Mouse (Mus musculus) left cerebral cortex, adult 8-10 months (tissue): ENCODE results near the gene 9130019O22Rik. TPM values are rescaled to one million over a fixed set of nuclear protein-coding genes. Genes with fewer than 3 reads are reported as not detected.
"Not testable (repeated sequence)": the region's sequence is repeated elsewhere in the genome, so short reads cannot be mapped to it uniquely, and the experiment has no call there.

Experiments
- DNase-seq, 2 experiments: peaks; one replicate each; pipeline ENCODE4 v3.0.0; 2022; ENCODE audit warnings: low spot score in 2 of 2
- total RNA-seq, 4 experiments: library from RNA; stranded (reverse); gene quantifications; 2 replicates each; pipeline ENCODE4 v1.2.4; 2022

Gene 9130019O22Rik
- total RNA-seq, 4 experiments from 2014 or later: 3.1 to 5.3 (median 4.2) TPM

DNA sequence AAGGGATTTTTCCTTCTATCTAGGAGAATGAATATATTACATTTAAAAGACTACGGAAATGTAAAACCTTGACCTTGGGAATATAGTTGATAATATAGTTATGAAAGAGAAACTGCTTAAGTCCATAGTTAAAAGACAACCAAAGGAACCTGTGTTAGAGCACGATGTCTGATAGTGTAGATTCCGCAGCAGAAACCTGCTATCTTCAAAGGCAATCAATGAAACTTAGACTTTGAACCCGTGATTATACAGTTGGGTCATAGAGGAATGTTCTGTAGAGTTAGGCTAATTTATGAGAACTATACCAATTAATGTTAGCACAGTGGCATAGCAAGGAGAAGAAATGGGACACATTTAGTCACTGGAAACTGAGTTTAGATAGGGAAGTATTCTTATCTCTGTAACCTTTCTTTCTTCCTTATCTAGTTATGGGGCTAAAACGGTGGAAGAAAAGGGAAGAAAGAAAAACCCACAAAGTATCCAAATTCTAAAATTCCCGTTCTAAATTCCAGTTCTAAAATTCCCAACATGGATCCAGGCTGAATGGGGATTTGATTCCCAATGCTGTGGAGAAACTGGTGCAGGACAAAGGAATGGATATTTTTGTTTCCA lies 8.6 kb downstream of the 9130019O22Rik start:
- DNase-seq: no peak

- peak; percentile 92 to 93 for DNase-seq
Measured at GRCm38 (mm10) chr7:127375271-127376245, 11.4 kb downstream of the 9130019O22Rik start, which contains the start of gene Zfp747. Gene Zfp747 (minus strand): TSS chr7:127376050.

DNA sequence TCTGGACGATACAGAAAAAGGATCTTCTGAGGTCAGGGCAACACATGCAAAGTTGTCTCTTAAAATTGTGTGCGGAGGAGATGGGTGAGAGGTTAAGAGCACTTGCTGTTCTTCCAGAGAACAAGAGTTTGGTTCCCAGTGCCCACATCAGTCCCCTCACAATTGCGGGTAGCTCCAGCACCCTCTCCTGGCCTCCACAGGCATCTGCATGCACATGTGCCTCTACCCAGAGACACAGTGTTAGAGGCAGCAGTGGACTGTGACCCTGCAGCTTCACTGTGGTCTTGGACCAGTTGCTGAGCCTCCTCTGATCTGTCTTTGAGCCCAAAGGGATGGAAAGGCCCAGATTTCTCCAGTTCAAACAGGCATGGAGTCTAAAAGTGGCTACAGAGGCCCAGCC lies 15.1 kb downstream of the 9130019O22Rik start:
- DNase-seq: not testable (repeated sequence)

- DNase-seq: no peak
Measured at GRCm38 (mm10) chr7:127371213-127371612, 15.8 kb downstream of the 9130019O22Rik start.

- no peak for DNase-seq
Measured at GRCm38 (mm10) chr7:127366249-127366648, 20.7 kb downstream of the 9130019O22Rik start.

- no peak for DNase-seq
Measured at GRCm38 (mm10) chr7:127364166-127364565, 22.8 kb downstream of the 9130019O22Rik start.

DNA sequence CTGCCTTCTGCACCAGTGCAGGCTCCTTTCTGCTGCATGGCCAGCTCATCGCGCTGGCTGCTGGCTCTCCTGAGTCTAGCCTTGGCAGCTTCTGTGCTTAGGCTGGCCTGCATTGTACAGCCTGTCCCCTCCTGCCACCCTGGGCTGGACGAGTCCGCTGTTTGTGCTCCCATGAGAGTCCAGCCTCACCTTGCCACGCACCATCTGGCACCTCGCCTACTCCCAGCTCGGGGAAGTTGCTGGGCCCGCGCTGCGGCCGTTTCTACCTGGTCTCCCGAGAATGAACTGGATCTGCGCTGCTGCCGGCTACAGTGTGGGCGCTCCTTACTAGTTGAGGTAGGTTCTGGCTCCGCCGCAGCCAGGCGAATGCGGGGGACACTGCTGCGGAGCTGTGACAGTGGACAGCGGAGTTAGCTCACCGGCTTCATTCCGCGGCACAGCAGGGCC lies 23.5 kb downstream of the 9130019O22Rik start:
- no peak for DNase-seq

GRCm38 (mm10) chr7:127362418-127362817 lies 24.5 kb downstream of the 9130019O22Rik start:
- DNase-seq: not testable (repeated sequence)

DNA sequence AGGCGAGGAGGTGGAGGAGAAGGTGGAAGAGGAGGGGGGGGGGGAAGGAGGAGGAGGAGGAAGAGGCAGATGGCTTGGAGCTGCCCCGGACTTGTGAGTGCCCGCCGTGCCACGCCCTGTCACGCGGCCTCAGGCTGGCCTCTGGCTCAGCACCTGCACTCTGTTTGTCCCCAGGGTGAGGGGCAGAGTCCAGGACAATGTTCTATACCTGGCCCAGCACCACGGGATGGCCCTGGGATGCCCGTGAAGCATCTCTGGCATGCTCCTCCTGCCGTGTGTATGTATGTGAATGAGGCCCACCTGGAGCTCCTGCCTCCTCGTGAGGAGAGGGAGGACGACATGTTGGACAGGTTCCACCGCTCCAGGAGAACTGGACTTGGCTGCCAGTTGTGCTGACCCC lies 25.5 kb downstream of the 9130019O22Rik start:
- DNase-seq: no peak

- DNase-seq: no peak
Measured at GRCm38 (mm10) chr7:127360265-127360664, 26.7 kb downstream of the 9130019O22Rik start.

- DNase-seq: no peak
Measured at GRCm38 (mm10) chr7:127358472-127358871, 28.5 kb downstream of the 9130019O22Rik start.

DNA sequence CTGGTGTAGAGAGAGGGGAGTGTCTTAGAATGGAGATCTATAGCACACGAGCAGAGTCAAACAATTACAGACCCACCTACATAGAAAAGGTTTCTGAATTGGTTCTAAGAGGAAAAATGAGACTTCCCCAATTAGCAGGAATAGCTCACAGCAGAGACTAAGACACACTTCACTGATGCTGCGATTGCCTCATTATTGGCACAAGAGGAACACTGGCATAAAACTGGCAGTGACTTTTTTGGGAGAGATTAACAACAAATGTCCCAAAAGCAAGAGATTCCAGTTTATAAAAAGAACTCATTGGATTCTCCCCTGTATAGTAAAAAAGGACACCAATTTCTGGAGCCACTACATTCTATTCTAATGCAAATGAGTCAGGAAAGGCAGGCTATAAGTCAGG lies 29.1 kb downstream of the 9130019O22Rik start:
- DNase-seq: no peak

- no peak for DNase-seq
Measured at GRCm38 (mm10) chr7:127355796-127356195, 31.2 kb downstream of the 9130019O22Rik start.

DNA sequence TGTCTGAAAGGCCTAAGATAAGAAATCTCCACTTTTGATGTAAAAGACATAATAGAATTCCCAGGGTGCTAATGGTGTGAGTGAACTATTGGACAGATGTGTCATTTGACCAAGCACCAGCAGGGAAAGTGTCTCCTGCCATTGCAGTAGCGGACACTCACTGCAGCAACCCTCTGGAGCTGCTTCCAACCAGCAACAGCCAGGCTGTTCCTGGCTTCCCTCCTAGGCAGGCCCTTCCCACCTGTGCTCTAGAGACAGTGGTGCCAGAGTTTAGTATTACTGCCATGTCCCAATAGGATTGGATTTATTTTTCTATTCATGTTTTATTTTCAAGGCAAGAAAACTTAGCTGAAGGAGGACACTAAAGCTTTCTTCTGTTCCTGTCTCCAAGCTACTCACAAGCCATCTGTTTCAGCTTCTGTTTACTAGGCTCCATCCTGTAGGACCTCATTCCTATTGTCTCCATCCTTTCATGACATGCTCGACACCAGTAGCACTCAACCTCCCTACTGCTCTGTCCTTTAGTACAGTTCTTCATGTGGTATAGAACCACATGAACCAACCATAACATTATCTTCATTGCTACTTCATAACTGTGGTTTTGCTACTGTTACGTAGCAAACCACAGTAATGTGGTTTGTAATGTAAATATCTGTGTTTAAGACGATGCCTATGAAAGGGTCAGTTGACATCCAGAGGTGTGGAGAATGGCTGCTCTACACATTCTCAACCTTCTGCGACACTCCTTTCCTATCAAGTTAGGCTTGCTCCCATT lies 35.5 kb downstream of the 9130019O22Rik start:
- no peak for DNase-seq

GRCm38 (mm10) chr7:127346676-127347075 lies 40.3 kb downstream of the 9130019O22Rik start:
- no peak for DNase-seq

DNA sequence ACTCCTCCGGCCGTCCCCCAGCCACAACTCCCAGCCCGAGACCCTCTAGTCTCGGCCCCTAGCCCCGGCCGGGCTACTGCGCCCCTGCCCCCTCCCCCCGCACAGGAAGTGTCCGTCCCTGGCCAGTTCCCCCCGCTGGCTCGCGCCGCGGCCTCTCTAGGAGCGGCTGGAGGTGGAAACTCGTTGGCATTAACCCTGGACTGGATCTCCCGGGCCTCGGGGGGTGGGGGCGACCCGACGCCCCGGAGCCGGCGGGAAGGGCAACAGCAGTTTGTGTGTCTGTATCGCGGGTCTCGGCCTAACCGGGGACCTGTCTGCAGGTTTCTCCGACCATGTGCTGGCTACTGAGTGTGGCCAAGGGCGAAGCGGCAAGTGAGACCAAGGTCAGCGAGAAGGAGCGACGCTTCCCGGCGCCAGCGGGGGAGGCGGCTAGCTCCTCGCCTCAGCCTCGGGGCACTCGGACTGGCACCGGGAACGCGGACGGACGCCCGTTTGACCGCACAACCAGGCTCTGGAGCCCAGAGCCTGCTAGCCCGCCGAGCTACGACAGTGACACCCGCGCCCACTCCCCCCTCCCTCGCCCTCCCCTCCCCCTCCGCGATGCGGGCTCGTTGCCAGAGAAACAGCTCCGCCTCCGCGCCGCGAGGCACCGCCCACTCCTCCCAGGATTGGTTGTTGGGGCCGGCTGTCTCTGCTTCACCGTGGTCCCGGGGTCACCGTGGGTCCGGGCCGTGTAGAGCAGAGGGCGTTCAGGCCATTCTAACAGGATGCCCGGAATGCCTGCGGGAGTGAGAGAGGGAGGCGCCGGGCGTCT lies 41.2 kb downstream of the 9130019O22Rik start, which contains the start of gene Zfp768:
Gene Zfp768, minus strand, starts transcription at position 78 of the 814 bp plus-strand sequence.
- DNase-seq: peak; percentile 74 to 81

DNA sequence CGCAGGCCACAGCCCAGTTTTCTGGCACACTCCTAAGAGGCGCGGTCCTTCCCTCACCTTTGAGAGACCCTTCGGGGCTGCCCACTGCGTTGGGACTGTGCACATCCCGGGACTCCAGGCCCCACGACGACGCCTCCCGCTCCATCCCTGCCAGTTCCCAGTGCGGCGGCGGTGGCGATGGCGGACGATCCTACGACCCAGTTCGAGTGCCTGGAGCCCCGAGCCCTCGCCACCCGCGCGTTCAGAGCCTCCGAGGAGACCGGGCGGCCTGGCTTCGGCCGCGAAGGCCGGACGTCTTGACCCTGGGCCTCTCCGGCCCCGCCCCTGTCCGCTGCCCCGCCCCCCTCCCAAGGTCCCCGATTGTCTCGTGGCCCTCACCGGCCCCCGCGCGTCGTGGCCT lies 41.9 kb downstream of the 9130019O22Rik start:
- peak in 1 of 2 experiments; percentile 46 for DNase-seq

GRCm38 (mm10) chr7:127344371-127344770 lies 42.6 kb downstream of the 9130019O22Rik start:
- no peak for DNase-seq

DNA sequence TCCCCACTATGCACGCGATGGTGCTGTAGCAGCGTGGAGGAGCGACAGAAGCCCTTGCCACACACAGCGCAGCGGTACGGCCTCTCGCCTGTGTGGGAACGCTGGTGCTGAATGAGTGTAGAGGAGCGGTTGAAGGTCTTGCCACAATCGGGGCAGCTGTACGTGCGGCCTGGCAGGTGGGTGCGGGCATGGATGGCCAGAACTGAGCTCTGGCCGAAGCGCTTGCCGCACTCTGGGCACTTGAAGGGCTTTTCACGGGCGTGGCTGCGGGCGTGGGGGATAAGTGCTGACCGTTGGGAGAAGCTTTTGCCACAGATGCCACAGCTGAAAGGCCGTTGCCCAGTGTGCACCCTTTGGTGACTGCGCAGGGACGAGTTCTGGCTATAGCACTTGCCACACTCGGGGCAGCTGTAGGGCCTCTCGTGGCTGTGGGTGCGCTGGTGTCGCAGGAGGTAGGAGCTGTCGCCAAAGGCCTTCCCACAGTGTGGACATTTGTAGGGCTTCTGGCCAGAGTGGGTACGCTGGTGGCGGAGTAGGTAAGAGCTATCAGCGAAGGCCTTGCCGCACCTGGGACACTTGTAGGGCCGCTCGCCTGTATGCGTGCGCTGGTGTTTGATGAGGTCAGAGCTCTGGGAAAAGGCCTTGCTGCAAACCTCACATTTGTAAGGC lies 43.5 kb downstream of the 9130019O22Rik start:
- no peak for DNase-seq

DNA sequence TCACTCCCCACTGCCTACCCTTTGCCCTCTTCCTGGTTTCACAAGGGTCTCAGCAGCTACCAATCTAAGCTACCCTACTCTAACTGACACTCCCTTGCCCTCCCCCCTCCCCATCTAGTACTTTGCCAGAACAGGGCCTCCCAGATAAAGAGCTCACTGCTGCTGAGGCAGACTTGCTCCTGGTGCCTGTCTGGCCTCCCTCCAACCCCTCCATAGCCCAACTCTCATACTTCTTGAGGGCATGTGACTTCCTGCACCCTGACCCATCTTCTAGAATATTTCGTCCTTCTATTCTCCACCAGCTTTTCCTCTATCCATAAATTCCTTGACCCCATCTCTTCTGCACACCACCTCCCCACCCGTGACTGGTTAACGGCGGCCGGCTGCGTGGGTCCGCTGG lies 44.1 kb downstream of the 9130019O22Rik start:
- DNase-seq: no peak
